8 mouse cellular contexts compared by ENCODE assay signal in the genomic region with DNA sequence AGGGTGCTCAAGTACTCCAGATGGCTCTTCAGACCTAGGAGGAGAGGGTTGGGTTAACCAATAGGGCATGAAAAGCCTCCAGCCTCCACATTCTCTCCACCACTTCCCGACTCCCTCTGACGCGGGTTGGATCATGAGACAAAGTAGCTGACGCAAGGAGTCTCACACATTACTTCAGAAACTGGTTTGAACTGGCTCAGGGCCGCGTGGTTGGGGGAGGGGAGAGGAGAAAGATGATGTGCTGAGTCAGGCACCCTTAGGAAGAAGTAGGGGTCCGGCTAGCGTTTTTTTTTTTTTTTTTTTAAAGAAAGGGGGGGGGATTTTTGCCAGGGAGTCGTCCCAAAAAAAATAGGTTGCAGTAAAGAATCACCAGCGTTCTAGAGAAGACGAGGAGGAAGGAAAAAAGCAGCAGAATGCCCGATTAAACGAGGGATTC. TPM values are rescaled to one million over a fixed set of nuclear protein-coding genes. Genes with fewer than 3 reads are reported as not detected.
A peak's percentile ranks its signal among the peaks of the same experiment; 100 is the strongest.
DNase-seq lines count a peak whose midpoint lies in the region; ATAC-seq and TF ChIP-seq lines count a peak whose summit lies in the region.

No protein-coding gene starts in this region.

- peak overlapping the region; percentile 86 for H3K4me3 ChIP-seq in embryonic facial prominence, embryonic 12.5 days
- peak overlapping the region; percentile 54 for H3K4me3 ChIP-seq in midbrain, postnatal 0 days (ENCODE audit: low read depth, low read length)

- H3K36me3 ChIP-seq in embryonic facial prominence, embryonic 12.5 days: peaks cover 40% of the 10 kb centered on the region
- H3K36me3 ChIP-seq in midbrain, postnatal 0 days (ENCODE audit: insufficient read depth, low read length): peaks cover 27% of the 10 kb centered on the region

- H3K27ac ChIP-seq in embryonic facial prominence, embryonic 12.5 days: peak overlapping the region; percentile 93
- peak overlapping the region; percentile 89 for H3K27ac ChIP-seq in midbrain, postnatal 0 days (ENCODE audit: low read depth, low read length)

- H3K9me3 ChIP-seq in embryonic facial prominence, embryonic 12.5 days: no peaks in the 10 kb centered on the region
- H3K9me3 ChIP-seq in midbrain, postnatal 0 days (ENCODE audit: low read length): no peaks in the 10 kb centered on the region

- peak; percentile 97 for DNase-seq in 416B (ENCODE audit: low read depth)
- peak; percentile 85 for DNase-seq in adrenal gland, postnatal 10 days
- DNase-seq in heart, adult 18-20 months: peak; percentile 77
- DNase-seq in kidney, adult 18-20 months: peak; percentile 76
- DNase-seq in liver: peak; percentile 82
- DNase-seq in midbrain, postnatal 0 days (ENCODE audit: low spot score): peak; percentile 75
- peak; percentile 51 for DNase-seq in spleen, postnatal 14 days (ENCODE audit: low spot score in 2 of 2)

- no peak for TF ChIP-seq CTCF in midbrain, postnatal 0 days (IDR thresholded peaks at IDR 0.05)

- ATAC-seq in embryonic facial prominence, embryonic 12.5 days (ENCODE audit: insufficient number of reproducible peaks, insufficient read depth, low FRiP score, low TSS enrichment): peak; percentile 52; the same call in 1 of the 2 replicates
- ATAC-seq in midbrain, postnatal 0 days (ENCODE audit: low FRiP score): peak; percentile 84

- H3K9ac ChIP-seq in embryonic facial prominence, embryonic 12.5 days: peak overlapping the region; percentile 92
- peak overlapping the region; percentile 90 for H3K9ac ChIP-seq in midbrain, postnatal 0 days (replicated peaks; ENCODE audit: low read length, poor library complexity, severe bottlenecking)

- no peaks in the 10 kb centered on the region for H3K27me3 ChIP-seq in embryonic facial prominence, embryonic 12.5 days
- no peaks in the 10 kb centered on the region for H3K27me3 ChIP-seq in midbrain, postnatal 0 days (ENCODE audit: insufficient read depth, low read length)

- WGBS in embryonic facial prominence, embryonic 12.5 days: under 1% methylated on average over 13 of the region's 13 CpGs
- WGBS in midbrain, postnatal 0 days: under 1% methylated on average over 13 of the region's 13 CpGs

- peaks cover 22% of the 10 kb centered on the region for H3K4me1 ChIP-seq in embryonic facial prominence, embryonic 12.5 days
- H3K4me1 ChIP-seq in midbrain, postnatal 0 days (ENCODE audit: insufficient read depth, low read length): peaks cover 7% of the 10 kb centered on the region; the same call in 1 of the 2 replicates

- H3K4me2 ChIP-seq in embryonic facial prominence, embryonic 12.5 days (replicated peaks): peak overlapping the region; percentile 68
- peak overlapping the region; percentile 49 for H3K4me2 ChIP-seq in midbrain, postnatal 0 days (ENCODE audit: low read depth, low read length, poor library complexity, severe bottlenecking)

RNA-seq across cellular contexts. Expression of gene Slc3a2, which starts 10.3 kb away (rescaled TPM):
- 100 to 1,000 TPM in 1 of 2 experiments, 10 to 100 TPM in 1; 97.4 to 178 TPM for total RNA-seq in adrenal gland, postnatal 10 days (2021)
- polyA plus RNA-seq in embryonic facial prominence, embryonic 12.5 days (2016; fragmentation: Nextera tagmentation; extraction: Ambion mirVana): 119 and 122 TPM in 2 replicates
- total RNA-seq in heart, adult 18-20 months (2021): 10 to 100 TPM; 42.4 to 48.1 TPM
- 111 and 133 TPM in 2 replicates for total RNA-seq in midbrain, postnatal 0 days (2014; rRNA removed)
- 212 and 223 TPM in 2 replicates for polyA plus RNA-seq in midbrain, postnatal 0 days (2015; fragmentation: Nextera tagmentation; extraction: Ambion mirVana)

RNA-seq across cellular contexts. Expression of gene Wdr74, which starts 22.7 kb away (rescaled TPM):
- total RNA-seq in adrenal gland, postnatal 10 days (2021): 10 to 100 TPM; 51.1 to 58.8 TPM
- polyA plus RNA-seq in embryonic facial prominence, embryonic 12.5 days (2016; fragmentation: Nextera tagmentation; extraction: Ambion mirVana): 88.5 and 98.3 TPM in 2 replicates
- total RNA-seq in heart, adult 18-20 months (2021): 10 to 100 TPM; 18.8 to 22.3 TPM
- 50.9 and 65.7 TPM in 2 replicates for total RNA-seq in midbrain, postnatal 0 days (2014; rRNA removed)
- polyA plus RNA-seq in midbrain, postnatal 0 days (2015; fragmentation: Nextera tagmentation; extraction: Ambion mirVana): 85.9 and 88.2 TPM in 2 replicates

RNA-seq across cellular contexts. Expression of gene 1700092M07Rik, which starts 27.6 kb away (rescaled TPM):
- total RNA-seq in adrenal gland, postnatal 10 days (2021): 1 to 10 TPM; 1.3 to 3.1 TPM
- 2.6 and 2.7 TPM in 2 replicates for polyA plus RNA-seq in embryonic facial prominence, embryonic 12.5 days (2016; fragmentation: Nextera tagmentation; extraction: Ambion mirVana)
- total RNA-seq in heart, adult 18-20 months (2021): under 1 TPM in 1 of 2 experiments, not detected in 1; 0.72 TPM
- total RNA-seq in midbrain, postnatal 0 days (2014; rRNA removed): not detected in 2 replicates
- 0.64 TPM in 1 of 2 replicates, not detected in the other for polyA plus RNA-seq in midbrain, postnatal 0 days (2015; fragmentation: Nextera tagmentation; extraction: Ambion mirVana)

RNA-seq across cellular contexts. Expression of gene Stx5a, which starts 28.3 kb away (rescaled TPM):
- 10 to 100 TPM; 73.8 to 75.8 TPM for total RNA-seq in adrenal gland, postnatal 10 days (2021)
- polyA plus RNA-seq in embryonic facial prominence, embryonic 12.5 days (2016; fragmentation: Nextera tagmentation; extraction: Ambion mirVana): 165 and 172 TPM in 2 replicates
- total RNA-seq in heart, adult 18-20 months (2021): 10 to 100 TPM; 21.3 to 27.1 TPM
- 112 and 147 TPM in 2 replicates for total RNA-seq in midbrain, postnatal 0 days (2014; rRNA removed)
- polyA plus RNA-seq in midbrain, postnatal 0 days (2015; fragmentation: Nextera tagmentation; extraction: Ambion mirVana): 104 and 106 TPM in 2 replicates

RNA-seq across cellular contexts. Expression of gene Nxf1, which starts 44.0 kb away (rescaled TPM):
- 100 to 1,000 TPM in 1 of 2 experiments, 10 to 100 TPM in 1; 88.6 to 107 TPM for total RNA-seq in adrenal gland, postnatal 10 days (2021)
- 218 and 221 TPM in 2 replicates for polyA plus RNA-seq in embryonic facial prominence, embryonic 12.5 days (2016; fragmentation: Nextera tagmentation; extraction: Ambion mirVana)
- total RNA-seq in heart, adult 18-20 months (2021): 10 to 100 TPM; 31.6 to 35.6 TPM
- total RNA-seq in midbrain, postnatal 0 days (2014; rRNA removed): 67.4 and 75.6 TPM in 2 replicates
- 90.0 and 92.8 TPM in 2 replicates for polyA plus RNA-seq in midbrain, postnatal 0 days (2015; fragmentation: Nextera tagmentation; extraction: Ambion mirVana)

Comparison
In these comparisons a context has a peak if more than half of its experiments do, and no peak if none do; other contexts are left out.
1. Peak in every context shown above with its lines: DNase-seq, ATAC-seq, H3K4me3 ChIP-seq and H3K27ac ChIP-seq.